Mouse (Mus musculus): ENCODE data around the gene Ccdc148.

The Ccdc148 gene

DNA sequence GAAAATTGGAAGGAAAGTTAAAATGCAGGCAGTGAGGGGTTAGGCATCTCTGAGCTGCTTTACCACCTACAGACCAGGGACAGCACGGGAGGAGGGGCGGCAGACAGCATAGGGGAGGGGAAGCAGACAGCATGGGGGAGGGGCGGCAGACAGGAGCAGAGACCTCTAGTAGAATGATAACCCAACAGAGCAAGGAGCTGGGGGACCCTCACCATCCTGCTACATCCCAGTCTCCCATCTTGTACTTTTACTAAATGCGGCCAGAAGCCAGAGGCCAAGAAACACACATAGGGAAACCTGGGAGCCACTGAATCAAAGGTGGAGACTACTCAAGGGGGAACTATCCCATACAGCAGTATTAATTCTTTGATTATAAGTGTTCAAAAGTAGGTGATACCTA lies 242.1 kb downstream of the Ccdc148 start:
- no peak for DNase-seq (ENCODE audit: low read depth, low spot score)

DNA sequence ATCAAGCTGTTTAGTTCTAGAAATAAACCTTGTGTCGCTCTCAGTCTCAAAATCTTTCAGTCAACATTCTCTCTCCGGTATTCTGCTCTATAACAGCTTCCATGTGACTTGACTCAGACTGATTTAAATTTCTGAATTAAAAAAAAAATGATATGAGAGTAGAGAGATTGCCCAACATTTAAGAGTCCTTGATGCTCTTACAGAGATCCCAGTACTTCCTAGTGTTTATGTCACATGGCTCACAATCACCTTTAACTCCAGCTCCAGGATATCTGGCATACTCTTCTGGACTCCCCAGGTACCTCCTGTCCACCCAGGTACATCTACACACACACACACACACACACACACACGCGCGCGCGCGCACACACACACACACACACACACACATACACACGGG lies 248.1 kb downstream of the Ccdc148 start:
- no peak for DNase-seq (ENCODE audit: low read depth, low spot score)

DNA sequence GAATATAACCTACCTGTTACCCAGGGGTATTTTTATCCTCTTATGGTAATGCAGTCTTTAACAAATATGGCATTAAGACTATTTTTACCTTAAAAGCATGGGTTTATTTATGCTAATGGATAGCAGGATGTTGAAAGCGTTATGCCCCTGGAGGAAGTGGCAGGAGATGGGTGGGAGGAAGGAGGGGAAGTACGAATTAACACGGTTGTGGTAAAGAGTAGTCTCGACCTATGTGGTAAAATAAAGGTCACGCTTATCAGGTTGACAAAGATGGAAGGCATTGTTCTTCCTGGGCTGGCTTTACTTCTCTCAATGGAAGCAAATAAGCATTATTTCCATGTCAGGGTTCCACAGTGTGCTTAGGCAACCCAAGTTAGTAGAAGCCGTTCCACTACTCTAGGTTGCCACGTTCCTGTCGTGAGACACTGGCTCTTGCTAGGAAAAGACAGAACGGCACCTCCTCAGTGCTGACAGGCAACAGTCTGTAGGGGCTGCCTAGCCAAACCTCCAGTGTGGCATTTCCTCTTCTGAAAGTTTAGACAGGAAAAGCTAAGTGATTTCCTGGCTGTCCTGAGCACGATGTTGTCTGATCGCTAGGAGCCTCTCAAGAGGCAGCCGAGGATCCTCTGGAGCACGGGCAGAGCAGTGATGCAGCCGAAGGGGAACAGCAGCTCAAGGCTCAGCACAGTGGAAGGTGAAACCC lies 253.5 kb downstream of the Ccdc148 start:
- DNase-seq (ENCODE audit: low read depth, low spot score) = no peak

DNA sequence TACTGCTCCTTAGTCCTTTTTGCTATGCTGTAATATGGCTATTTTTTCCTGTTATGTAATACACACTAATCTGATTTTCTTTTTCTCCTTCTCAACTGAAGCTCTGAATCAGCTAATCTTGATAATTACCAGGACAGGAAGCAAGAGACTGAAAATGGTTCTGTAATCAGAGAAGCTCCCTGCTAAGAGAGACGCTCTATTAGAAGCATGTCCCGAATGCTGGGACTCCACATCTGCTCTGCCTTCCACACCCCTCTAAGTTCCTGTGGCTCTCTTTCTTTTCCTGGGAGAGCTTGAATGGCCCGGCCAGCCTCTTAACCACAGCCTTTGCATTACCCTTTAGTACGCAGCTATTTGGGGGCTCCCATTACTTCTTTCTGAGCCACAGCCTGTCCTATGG lies 255.4 kb downstream of the Ccdc148 start:
- no peak for DNase-seq (ENCODE audit: low read depth, low spot score)

DNA sequence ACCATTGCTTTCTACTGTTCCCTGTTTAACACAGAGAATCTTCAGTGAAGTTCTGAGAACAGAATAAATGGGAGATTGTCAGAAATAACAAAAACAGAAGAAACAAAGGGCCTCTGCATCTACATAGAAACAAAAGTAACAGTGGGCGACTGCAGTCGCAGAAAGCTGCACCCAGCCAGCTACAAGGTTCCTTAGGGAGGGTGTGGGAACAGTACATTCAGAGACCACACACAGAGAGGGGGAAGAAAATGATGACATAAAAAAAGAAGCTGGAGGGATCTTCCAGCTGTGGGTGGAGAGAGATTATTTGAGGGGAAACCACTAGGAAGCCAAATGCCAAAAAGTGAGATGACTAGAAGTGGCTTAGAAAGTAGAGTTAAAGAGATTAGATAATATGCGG lies 280.6 kb downstream of the Ccdc148 start:
- no peak for DNase-seq (ENCODE audit: low read depth, low spot score)

DNA sequence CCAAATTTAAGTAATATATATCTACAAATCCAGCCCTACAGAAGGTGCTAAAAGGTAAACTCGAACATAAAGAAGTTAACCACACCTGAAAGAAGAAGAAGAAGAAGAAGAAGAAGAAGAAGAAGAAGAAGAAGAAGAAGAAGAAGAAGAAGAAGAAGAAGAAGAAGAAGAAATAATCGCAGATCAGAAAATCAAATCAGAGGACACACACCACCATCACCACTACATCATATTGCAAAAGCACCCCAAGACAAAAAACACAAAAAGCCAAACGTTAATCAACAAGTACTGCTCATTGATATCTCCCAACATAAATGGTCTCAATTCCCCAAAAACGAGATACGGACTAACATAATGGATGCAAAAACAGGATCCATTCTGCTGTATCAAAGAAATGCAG lies 301.3 kb downstream of the Ccdc148 start, which contains the start of gene Gm11099:
Gm11099 (plus strand) TSS at position 301 of the 400 bp plus-strand sequence.
- no peak for DNase-seq (ENCODE audit: low read depth, low spot score)

DNA sequence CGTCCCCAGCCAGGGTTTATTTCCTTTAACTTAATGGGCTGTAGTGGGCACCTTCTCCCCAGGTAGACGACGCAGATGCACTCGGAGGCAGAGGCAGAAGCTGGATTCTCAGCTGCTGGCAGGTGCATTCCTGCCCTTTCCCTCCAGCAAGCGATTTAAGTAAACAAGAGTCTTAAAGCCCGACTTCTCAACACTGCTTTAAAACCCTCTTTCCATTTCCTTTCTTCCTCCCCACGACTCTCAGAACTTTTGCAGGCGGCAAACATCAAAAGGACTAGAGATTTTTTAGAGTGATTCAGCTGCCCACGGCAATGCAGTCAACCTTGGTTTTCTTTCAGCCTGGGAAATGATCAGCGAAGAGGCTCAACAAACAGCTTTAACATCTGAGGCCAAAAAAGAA lies 316.0 kb downstream of the Ccdc148 start:
- DNase-seq (ENCODE audit: low read depth, low spot score) = no peak

DNA sequence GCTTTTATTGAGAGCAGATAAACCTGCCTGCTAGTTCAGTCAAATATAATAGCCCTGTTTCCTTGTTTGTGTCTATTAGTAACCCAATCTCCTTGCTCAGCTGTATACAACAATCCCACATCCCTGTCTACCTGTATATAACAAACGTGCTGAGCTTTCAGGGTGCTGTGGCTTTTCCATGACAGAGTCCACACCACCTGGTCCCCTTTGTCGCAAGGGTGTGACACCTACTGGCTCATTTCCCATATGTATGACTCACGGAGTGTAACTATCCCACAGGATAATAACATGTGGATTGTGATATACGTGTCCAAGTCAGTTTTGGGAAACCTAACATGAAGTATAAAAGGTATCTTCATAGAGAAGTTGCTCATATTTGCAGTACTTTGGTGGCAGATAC lies 318.0 kb downstream of the Ccdc148 start:
- DNase-seq (ENCODE audit: low read depth, low spot score) = no peak

DNA sequence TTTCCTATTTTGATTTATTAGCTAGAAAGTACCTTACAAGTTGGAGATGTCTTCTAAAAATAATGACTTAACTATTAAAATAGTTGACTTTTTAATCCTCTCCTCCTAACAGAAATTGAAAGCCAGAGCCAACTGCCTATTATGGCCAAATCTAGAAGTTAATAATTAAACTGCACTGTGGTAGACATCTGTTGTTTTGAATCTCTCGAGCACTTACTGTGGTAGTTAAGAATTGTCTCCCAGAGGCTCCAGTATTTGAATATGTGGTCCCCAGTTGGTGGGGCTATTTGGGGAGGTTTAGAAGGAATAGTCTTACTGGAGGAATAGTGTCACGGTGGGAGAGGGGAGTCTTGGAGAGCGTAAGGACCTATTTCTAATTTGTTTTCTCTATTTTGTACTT lies 319.5 kb downstream of the Ccdc148 start:
- DNase-seq (ENCODE audit: low read depth, low spot score) = no peak

DNA sequence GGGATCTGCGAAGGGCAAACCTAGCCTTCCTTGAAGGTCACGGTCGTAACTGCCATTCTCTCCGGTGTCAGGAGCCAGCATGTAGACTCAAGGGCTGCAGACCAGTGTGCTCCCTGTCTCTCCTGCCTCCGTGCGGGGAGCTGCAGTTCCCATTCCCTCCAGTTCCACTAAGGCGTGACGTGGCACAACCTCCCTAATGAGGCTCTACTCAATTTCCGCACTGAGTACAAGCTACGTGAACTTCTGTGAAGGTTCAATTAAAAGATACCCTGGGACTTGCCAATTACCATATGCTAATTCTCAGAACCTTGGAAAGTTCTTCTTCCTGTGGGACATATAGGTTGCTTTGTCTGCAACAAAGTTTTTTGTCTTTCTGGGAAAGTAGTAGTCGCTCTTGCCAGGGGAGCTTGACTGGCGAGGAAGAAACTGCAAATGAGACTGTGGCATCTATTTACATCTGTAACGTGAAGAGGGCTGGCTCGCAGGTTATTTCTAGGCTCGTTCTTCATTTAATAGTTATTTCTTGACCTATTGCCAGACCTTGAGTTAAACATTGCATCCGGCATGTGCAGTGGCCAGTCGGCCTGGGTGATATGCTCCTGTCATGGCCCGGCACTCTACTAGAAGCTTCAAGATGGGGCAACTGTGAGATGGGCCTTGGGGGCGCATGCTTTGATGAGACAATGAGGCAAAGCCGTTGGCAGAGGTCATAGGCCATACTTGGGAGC lies 328.1 kb downstream of the Ccdc148 start:
- no peak for DNase-seq (ENCODE audit: low read depth, low spot score)

DNA sequence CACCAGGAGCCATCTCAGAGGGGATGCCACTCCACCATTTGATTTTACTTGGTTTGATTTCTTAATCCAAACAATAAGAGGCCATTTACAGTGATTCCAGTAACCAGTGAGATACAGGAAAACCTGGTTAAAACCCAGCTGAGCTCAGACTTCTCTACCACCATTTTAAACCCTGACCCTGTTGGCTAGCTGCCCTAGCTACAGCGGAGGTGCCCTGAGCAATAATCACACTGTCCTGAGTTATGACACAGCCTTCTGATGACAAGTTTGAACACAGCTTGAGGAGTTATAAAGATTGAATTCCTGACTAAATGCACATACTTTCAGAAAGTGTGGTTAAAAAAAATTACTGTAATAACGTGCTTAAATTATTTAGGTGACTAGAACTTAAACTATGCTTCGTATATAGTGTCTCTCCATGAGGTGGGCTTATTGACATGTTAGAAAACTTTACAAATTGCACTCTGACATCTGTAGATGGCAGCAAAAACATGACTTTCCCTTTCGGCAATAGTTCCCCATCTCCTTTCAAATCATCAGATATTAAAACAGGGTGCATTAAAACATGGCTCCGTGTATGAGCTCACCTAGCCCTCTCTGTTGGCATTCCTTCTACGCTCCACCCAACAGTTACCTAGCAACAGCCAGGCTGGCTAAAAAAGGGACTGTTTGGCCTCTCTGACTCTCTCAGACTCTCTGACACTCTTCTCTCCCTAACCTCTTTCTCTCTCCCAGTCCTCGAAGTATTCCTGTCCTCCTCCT lies 330.3 kb downstream of the Ccdc148 start:
- no peak for DNase-seq (ENCODE audit: low read depth, low spot score)

DNA sequence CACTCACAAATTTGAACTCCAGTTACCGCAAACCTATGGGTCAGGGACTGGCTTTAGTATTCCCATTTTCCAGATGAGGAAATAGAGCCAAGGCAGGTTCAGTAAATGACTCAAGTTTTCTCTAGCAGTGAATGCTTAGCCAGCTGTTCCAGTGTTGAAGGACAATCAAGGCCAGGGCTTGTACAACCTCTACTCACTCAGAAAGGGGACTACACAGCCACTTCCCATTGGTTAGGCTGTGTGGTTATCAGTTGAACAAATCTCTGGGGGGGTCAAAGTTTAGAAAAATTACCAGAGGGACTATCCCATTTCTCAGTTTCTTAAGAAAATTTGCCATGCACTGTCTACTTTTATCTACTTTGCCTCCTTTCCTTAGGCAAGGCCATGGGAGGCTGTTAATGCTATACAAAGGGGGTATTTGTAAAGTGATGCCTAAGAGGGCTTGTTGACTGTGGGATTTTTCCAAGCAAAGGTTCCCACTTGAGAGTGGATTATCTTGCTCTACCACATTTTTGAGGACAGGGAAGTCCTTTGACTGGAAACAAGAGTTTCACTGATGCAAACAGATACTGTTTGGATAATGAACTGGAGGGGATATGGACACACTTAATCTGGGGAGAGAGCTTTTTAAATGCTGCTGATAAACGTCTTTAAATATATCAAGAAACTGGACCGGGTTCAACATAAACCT lies 331.4 kb downstream of the Ccdc148 start:
- no peak for DNase-seq (ENCODE audit: low read depth, low spot score)

DNA sequence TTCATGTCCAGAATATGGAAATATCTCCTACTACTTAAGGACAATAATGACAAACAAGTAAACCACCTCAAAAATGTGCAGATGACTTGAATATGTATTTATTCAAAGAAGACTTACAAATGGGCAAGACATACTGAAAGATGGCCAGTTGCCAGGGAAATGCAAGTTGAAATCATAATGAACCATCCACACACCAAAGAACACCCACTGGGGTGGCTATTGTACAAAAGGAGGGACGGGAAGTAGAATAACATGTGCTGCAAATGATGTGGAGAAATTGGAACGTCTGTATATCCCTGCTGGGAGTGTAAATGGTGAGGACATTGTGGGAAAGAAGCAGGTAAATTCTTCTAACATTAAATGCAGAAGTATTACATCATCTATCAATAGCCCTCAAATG lies 347.5 kb downstream of the Ccdc148 start:
- no peak for DNase-seq (ENCODE audit: low read depth, low spot score)

DNA sequence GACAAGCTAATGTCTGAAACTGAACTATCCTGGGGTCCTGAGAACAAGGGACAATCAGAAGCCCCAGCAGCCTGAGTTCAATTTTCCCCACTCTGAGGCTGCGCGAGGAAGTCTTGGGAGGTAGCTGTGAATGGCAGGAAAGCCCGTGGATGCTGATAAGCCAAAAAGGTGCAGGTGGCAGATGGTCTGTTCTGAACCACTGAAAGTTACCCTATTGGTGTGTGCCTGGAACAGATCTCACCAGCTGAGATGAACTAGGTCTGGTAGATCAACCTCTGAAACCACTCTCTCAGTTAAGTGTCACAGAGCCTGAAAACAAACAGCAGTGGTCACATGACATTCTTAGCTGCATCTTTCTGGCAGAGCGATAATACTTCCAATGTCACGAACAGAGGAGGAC lies 360.9 kb downstream of the Ccdc148 start:
- no peak for DNase-seq (ENCODE audit: low read depth, low spot score)

DNA sequence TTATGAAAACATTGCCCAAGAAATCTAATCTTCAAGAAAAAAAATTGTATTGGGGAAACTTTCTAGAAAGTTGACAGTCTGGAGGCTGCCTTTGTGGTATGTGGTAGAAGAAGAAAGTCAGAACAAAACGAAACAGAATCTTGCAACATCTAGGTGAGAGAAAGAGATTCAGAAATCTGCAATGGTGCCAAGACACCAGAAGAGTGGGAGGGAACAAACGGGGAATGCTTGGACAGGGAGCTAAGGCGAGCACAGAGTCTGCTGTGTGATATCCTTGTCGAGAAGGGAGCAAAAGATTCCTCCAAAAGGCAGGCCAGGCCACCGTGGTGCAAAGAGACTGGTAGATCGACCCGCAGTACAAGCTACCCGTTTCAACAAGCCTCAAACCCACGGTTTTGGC lies 361.4 kb downstream of the Ccdc148 start:
- DNase-seq (ENCODE audit: low read depth, low spot score) = no peak

DNA sequence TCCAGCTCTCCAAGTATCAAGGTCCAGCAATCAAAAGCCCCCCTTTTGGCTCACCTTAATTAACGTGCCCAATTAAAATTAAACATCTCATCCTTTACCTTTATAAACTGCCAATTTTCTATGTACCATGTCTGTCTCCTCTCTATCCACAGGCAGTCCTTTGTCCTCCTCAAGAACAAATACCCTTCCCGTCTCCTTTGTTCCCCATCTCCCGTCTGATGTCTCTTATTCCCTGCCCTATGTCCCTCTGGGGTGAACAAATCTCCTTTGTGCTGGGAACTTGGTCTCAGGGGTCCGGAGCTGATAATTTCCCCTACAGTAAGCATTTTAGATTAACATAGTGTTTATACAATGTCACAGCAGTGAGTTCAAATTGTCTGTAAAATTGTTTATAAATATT lies 363.0 kb downstream of the Ccdc148 start:
- no peak for DNase-seq (ENCODE audit: low read depth, low spot score)

DNA sequence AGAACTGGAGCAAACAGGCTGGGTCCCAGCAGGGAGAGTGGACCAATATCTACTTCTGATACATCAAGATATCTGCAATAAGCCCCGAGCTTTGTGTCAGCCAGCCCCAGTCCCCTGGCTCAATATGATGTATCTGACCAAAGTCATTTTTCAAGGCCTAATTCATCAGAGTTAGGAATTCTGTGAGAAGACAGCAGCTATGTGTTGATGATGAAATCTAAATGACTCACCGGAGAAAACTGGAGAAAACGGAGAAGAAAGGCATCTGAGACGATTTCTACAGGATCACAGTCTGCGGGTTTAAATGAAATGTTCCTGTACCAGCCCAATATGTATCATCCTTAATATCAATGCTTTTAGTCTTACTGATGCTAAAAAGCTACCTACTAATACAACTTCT lies 365.1 kb downstream of the Ccdc148 start:
- DNase-seq (ENCODE audit: low read depth, low spot score) = no peak

DNA sequence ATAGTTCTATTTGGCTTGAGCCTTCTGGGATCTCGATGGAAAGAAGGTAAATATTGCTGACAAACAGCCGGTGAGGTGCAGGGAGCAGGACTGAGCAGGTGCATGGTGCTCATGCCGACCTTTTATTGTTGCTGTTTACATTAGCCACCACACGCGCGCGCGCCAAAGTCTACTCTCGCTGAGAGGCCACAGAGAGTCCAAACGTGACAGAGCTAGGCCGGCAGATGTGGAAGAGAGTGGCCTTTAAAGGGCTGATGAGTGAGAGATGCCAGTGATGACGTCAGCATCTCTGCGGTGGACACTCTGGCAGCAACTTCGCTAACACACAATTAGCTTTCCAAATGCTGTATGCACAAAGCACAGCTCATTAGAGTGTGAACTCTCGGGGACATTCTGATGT lies 366.0 kb downstream of the Ccdc148 start:
- DNase-seq (ENCODE audit: low read depth, low spot score) = no peak

DNA sequence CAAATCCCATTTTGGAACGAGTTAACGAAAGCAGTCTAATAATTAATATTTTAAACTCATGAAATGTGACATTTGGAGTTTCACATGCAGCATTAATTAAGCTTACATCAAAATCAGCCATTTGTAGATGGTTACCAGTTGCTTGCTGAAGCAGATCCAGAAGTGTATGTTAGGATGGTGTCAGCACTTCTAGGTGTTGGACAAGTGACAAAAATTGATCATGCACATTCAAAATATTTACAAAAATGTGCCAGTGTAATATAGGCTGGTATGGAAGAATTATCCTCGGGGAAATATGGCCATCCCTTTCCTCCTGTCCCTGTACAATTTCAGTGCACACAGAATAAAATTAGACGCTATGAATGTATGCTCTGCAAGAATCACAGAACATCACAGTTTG lies 370.1 kb downstream of the Ccdc148 start:
- DNase-seq (ENCODE audit: low read depth, low spot score) = no peak

DNA sequence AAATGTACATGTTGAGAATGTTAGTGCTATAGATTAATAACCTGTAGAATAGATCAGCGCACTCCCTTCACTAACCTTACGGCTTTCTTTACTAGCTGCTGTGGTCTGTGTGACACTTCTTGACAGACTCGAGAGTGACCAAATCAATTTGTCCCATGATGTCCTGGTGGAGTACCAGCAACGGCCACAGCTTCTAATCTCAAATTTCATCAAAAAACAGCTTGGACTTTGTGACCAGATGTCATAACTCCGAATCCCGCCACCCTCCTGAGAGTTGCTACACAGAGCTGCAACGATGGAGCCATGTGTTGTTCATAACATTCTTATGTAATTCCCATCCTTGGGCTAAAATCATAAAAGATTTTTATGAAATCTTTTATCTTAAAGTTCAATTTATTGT lies 370.5 kb downstream of the Ccdc148 start:
- DNase-seq (ENCODE audit: low read depth, low spot score) = no peak

DNA sequence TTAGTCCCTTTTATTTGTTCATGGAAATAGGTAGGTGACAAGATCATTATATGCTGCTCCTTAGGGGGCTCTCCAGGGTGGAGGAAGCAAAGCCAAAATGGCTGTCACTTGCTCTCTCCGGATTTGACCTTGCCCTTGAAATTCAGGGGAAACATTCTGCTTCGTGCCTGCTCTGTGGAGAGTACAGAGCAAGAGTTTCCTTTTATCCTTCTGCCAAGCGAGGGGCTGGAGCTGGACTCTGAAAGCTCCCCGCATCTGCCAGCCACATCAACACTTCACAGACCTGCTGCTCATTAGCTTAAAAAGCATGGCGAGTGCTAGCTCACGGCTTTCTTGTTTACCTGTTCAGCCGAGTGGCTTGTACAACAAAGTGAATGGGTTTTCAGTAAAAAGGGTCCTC lies 373.1 kb downstream of the Ccdc148 start:
- no peak for DNase-seq (ENCODE audit: low read depth, low spot score)

DNA sequence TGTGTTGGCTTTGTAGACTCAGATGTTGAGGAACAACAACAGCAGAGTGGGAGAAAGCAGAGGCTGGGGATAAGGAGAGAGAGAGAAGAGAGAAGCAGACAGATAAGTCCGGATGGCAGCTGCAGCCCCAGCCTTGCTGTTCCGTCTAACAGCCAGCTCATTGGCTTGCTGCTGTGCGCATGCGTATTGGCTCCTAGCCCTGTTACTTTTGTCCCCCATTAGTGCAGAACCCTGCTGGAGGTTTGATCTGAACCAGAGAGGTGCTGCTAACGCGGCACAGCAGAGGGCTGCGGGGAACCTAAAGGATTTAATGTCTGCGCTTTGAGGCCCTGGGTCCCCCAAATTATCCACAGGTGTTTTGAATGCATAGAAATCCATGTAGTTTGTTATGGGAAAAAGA lies 373.8 kb downstream of the Ccdc148 start:
- DNase-seq (ENCODE audit: low read depth, low spot score) = no peak
